Mouse (Mus musculus) embryonic facial prominence, embryonic 11.5 days (tissue): ENCODE results near the gene Palm3. TPM values are rescaled to one million over a fixed set of nuclear protein-coding genes. Genes with fewer than 3 reads are reported as not detected.
A peak's percentile ranks its signal among the peaks of the same experiment; 100 is the strongest.

Experiments used
- ATAC-seq: fragments of 200-750 bp; cut with Nextera tagmentation; replicated peaks from 2 replicates; pipeline ENCODE4 v1.8.0; 2017; ENCODE audit warnings: low read depth; ENCODE audit not compliant: insufficient number of reproducible peaks, low FRiP score, low TSS enrichment
- DNase-seq: peaks from one replicate; pipeline ENCODE4 v3.0.0-alpha.2; 2015; ENCODE audit warnings: low spot score
- H3K27ac ChIP-seq: fragments of 300-500 bp; sonication (generic); replicated peaks from 2 replicates; pipeline ENCODE4 v1.5.1; 2014; ENCODE audit warnings: mild to moderate bottlenecking, low read depth, low read length, control low read depth
- H3K27me3 ChIP-seq: fragments of 300-500 bp; sonication (generic); 2 replicates; pipeline ENCODE4 v1.6.1; 2014; ENCODE audit warnings: mild to moderate bottlenecking, low read length, moderate library complexity, mixed read lengths; ENCODE audit not compliant: control insufficient read depth, insufficient read depth
- H3K36me3 ChIP-seq: fragments of 300-500 bp; sonication (generic); replicated peaks from 2 replicates; pipeline ENCODE4 v1.6.1; 2014; ENCODE audit warnings: low read depth, mild to moderate bottlenecking, low read length, moderate library complexity, mixed read lengths; ENCODE audit not compliant: control insufficient read depth, insufficient read depth
- H3K4me1 ChIP-seq: fragments of 300-500 bp; sonication (generic); 2 replicates; pipeline ENCODE4 v1.6.1; 2014; ENCODE audit warnings: low read length, mixed read lengths; ENCODE audit not compliant: control insufficient read depth, insufficient read depth
- H3K4me2 ChIP-seq: fragments of 300-500 bp; sonication (generic); 2 replicates; pipeline ENCODE4 v1.6.1; 2014; ENCODE audit warnings: low read depth, mild to moderate bottlenecking, control low read depth, low read length, moderate library complexity
- H3K4me3 ChIP-seq: fragments of 300-500 bp; sonication (generic); 2 replicates; pipeline ENCODE4 v1.5.1; 2014; ENCODE audit warnings: low read depth, low read length, control low read depth
- H3K9ac ChIP-seq: fragments of 300-500 bp; sonication (generic); replicated peaks from 2 replicates; pipeline ENCODE4 v1.6.1; 2014; ENCODE audit warnings: mild to moderate bottlenecking, control low read depth, low read length
- H3K9me3 ChIP-seq: fragments of 300-500 bp; sonication (generic); replicated peaks from 2 replicates; pipeline ENCODE4 v1.6.1; 2016; ENCODE audit warnings: mild to moderate bottlenecking, low read length, inconsistent platforms, mixed read lengths; ENCODE audit not compliant: control insufficient read depth
- WGBS: fragments of 180-500 bp; shearing (Covaris S2); extraction: QIAGEN DNeasy Blood & Tissue Kit; methylation state at CpG from one replicate; pipeline ENCODE4 v1.1.7; 2014; 5-methylcytosine and 5-hydroxymethylcytosine counted together
- polyA plus RNA-seq: library from polyadenylated mRNA; unstranded; fragments of >200 nt; fragmentation: Nextera tagmentation; extraction: Ambion mirVana; gene quantifications from 2 replicates; pipeline ENCODE4 v1.2.1, GENCODE M21; 2014

Palm3 gene
- polyA plus RNA-seq, 1 experiment from 2014 or later: 1.5 TPM

DNA sequence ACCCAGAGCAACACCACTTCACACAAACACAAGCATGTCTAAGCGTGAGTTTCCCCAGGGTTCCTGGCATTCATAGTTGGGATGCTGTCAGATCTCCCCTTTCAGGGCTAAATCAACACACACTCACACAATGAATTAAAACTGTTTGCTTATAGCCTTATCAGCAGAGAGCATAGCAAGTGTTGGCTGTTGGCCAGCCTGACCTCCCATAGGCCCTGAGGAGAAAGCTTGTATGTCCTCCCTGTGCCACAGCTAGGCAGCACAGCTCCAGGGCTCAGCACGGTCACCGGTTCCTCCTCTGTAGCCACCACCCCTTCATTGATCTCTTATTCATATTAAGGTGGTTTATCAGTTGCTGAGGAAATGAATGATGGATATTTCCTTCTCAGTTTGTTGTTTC is 31.5 kb downstream of the Palm3 start:
- H3K4me2 ChIP-seq: no peak overlapping the region
- no peaks in the 10 kb centered on the region for H3K36me3 ChIP-seq
- no peaks in the 10 kb centered on the region for H3K9me3 ChIP-seq
- H3K4me3 ChIP-seq: no peak overlapping the region
- ATAC-seq (no peak), DNase-seq (no peak)
- WGBS: 85% methylated on average over 3 of the region's 3 CpGs
- no peaks in the 10 kb centered on the region for H3K27me3 ChIP-seq
- no peak overlapping the region for H3K27ac ChIP-seq
- no peaks in the 10 kb centered on the region for H3K4me1 ChIP-seq
- no peak overlapping the region for H3K9ac ChIP-seq

GRCm38 (mm10) chr8:84053229-84053628 is 32.0 kb downstream of the Palm3 start:
- WGBS: 97% methylated on average over 5 of the region's 5 CpGs
- ATAC-seq (no peak), DNase-seq (no peak)
- Histone ChIP-seq H3K9ac (no peak overlapping the region), H3K9me3 (no peaks in the 10 kb centered on the region), H3K4me2 (no peak overlapping the region), H3K4me1 (no peaks in the 10 kb centered on the region), H3K36me3 (no peaks in the 10 kb centered on the region), H3K27me3 (no peaks in the 10 kb centered on the region), H3K27ac (no peak overlapping the region), H3K4me3 (no peak overlapping the region)

DNA sequence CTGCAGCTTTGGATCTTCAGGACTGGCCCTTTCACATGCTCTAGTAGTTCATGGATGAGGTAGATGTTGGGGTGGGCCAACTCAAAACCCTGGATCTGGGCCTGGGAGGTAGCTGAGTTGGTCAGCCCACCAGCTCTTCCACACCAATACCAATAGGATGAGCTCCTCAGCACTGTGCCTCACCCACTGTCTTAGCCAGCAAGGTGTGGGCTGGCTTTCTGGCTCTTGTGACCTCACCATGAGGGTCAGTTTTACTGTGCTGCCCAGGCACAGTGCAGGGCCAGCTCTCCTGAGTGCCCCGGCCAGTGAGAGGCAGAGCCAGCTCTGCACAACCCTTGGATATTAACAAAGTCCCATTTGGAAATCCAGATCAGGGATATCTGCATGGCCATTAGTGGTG is 36.6 kb downstream of the Palm3 start:
- no peak for DNase-seq
- WGBS: 94% methylated on average over 1 of the region's 1 CpGs

DNA sequence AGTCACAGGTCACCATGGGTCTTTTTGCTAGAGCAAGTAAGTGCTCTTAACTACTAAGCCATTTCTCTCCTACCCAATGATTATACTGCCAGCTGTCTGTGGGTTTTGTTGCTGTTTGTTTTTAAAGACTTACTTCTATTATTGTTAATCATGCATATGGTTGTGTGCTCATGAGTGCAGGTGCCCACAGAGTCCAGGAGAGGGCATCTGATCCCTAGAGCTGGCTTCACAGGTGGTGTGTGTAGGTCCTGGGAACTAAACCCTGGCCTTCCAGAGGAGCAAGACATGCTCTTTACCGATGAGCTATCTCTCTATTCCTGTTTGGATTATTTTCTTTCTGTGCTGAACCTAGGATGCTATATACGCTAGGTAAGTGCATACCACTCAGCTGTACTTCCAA is 38.0 kb downstream of the Palm3 start:
- H3K4me2 ChIP-seq: no peak overlapping the region
- H3K9ac ChIP-seq: no peak overlapping the region
- no peak overlapping the region for H3K4me3 ChIP-seq
- ATAC-seq (no peak), DNase-seq (no peak)
- no peak overlapping the region for H3K27ac ChIP-seq
- no peaks in the 10 kb centered on the region for H3K4me1 ChIP-seq
- 91% methylated on average over 2 of the region's 2 CpGs for WGBS
- no peaks in the 10 kb centered on the region for H3K9me3 ChIP-seq
- H3K27me3 ChIP-seq: no peaks in the 10 kb centered on the region
- no peaks in the 10 kb centered on the region for H3K36me3 ChIP-seq

More for the DNA sequence above, 36.6 kb downstream of the Palm3 start:
- Histone ChIP-seq H3K4me1 (no peaks in the 10 kb centered on the region), H3K4me2 (no peak overlapping the region), H3K9me3 (no peaks in the 10 kb centered on the region), H3K9ac (no peak overlapping the region), H3K27ac (no peak overlapping the region), H3K4me3 (no peak overlapping the region), H3K27me3 (no peaks in the 10 kb centered on the region), H3K36me3 (no peaks in the 10 kb centered on the region)
- no peak for ATAC-seq

GRCm38 (mm10) chr8:84060245-84060644 is 39.0 kb downstream of the Palm3 start:
- DNase-seq: no peak
- Histone ChIP-seq H3K9ac (no peak overlapping the region), H3K4me2 (no peak overlapping the region), H3K27ac (no peak overlapping the region), H3K9me3 (no peaks in the 10 kb centered on the region), H3K4me3 (no peak overlapping the region), H3K27me3 (no peaks in the 10 kb centered on the region), H3K36me3 (no peaks in the 10 kb centered on the region), H3K4me1 (no peaks in the 10 kb centered on the region)
- ATAC-seq: no peak
- 75% methylated on average over 2 of the region's 2 CpGs for WGBS

GRCm38 (mm10) chr8:84063861-84064610 is 42.8 kb downstream of the Palm3 start:
- no peak for ATAC-seq
- Histone ChIP-seq H3K27ac (no peak overlapping the region), H3K36me3 (no peaks in the 10 kb centered on the region), H3K9me3 (no peaks in the 10 kb centered on the region), H3K4me2 (no peak overlapping the region), H3K4me1 (no peaks in the 10 kb centered on the region), H3K27me3 (no peaks in the 10 kb centered on the region), H3K9ac (no peak overlapping the region), H3K4me3 (no peak overlapping the region)
- WGBS: 65% methylated on average over 8 of the region's 8 CpGs
- DNase-seq: no peak

- ATAC-seq (no peak), DNase-seq (no peak)
- Histone ChIP-seq H3K4me2 (peak within 1 kb of the TSS; percentile 74), H3K9ac (peak within 1 kb of the TSS; percentile 81), H3K36me3 (no peaks in the 10 kb centered on the region), H3K9me3 (no peaks in the 10 kb centered on the region), H3K4me3 (peak within 1 kb of the TSS; percentile 56), H3K27ac (0 out of 2 replicates have a peak within 1 kb of the TSS, but pooled peaks have one; percentile 56), H3K4me1 (peaks cover 2% of the 10 kb centered on the region; the same call in 1 of the 2 replicates), H3K27me3 (no peaks in the 10 kb centered on the region)
- WGBS: 82% methylated on average over 1 of the region's 1 CpGs
These were observed 43.8 kb downstream of the Palm3 start, which contains the start of gene Gm10643 for GRCm38 (mm10) chr8:84065037-84065436. Gm10643 (minus strand) TSS chr8:84065137.

DNA sequence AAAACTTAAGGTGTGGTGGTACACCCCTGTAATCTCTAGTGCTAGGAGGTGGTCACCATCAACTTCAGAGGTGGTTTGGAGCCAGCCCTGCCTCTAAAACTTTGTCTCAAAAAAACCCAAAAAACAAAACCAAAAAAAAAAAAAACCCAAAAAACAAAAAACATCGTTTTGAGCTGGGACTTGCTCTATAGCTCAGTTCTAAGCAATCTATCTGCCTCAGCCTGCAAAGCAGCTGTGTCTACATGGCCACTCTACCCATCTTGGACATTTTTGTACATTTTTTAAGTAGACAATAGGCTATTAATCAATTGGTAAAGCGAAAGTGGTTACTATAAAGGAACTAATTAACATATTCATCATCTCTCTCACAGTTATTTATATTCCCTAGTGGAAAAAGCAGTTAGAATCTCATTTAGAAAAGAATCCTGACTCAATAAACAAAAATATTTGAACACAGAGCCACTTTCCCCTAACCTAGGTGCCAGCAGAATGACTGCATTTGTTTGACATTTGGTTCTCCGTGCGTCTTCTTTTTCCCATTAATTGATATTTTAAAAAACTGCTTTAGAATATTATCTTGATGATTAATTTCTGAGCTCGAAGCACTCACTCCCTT is 44.3 kb downstream of the Palm3 start:
- no peaks in the 10 kb centered on the region for H3K9me3 ChIP-seq
- H3K4me1 ChIP-seq: peaks cover 2% of the 10 kb centered on the region; the same call in 1 of the 2 replicates
- H3K27ac ChIP-seq: 0 out of 2 replicates have a peak overlapping the region, but pooled peaks have one; percentile 56
- WGBS: 36% methylated on average over 5 of the region's 5 CpGs
- DNase-seq: no peak
- peak overlapping the region; percentile 56 for H3K4me3 ChIP-seq
- H3K9ac ChIP-seq: peak overlapping the region; percentile 81
- no peak for ATAC-seq
- peak overlapping the region; percentile 74 for H3K4me2 ChIP-seq
- H3K36me3 ChIP-seq: no peaks in the 10 kb centered on the region
- H3K27me3 ChIP-seq: no peaks in the 10 kb centered on the region
